Mouse (Mus musculus) hindbrain, embryonic 12.5 days (tissue): Measurements from ENCODE around the gene Igsf9b. TPM values are rescaled to one million over a fixed set of nuclear protein-coding genes. Genes with fewer than 3 reads are reported as not detected.

Source experiments
- ATAC-seq: fragments of 200-750 bp; cut with Nextera tagmentation; 2 replicates; pipeline ENCODE4 v1.8.0; 2017; ENCODE audit warnings: moderate TSS enrichment; ENCODE audit not compliant: low FRiP score
- H3K27ac ChIP-seq: fragments of 300-500 bp; sonication (generic); 2 replicates; pipeline ENCODE4 v1.5.1; 2016; ENCODE audit warnings: mild to moderate bottlenecking
- H3K27me3 ChIP-seq: fragments of 300-500 bp; sonication (generic); 2 replicates; pipeline ENCODE4 v1.6.1; 2016; ENCODE audit warnings: mild to moderate bottlenecking
- H3K36me3 ChIP-seq: fragments of 300-500 bp; sonication (generic); 2 replicates; pipeline ENCODE4 v1.6.1; 2016; ENCODE audit warnings: mild to moderate bottlenecking
- H3K4me1 ChIP-seq: fragments of 300-500 bp; sonication (generic); 2 replicates; pipeline ENCODE4 v1.6.1; 2016
- H3K4me2 ChIP-seq: fragments of 300-500 bp; sonication (generic); replicated peaks from 2 replicates; pipeline ENCODE4 v1.6.1; 2016; ENCODE audit warnings: mild to moderate bottlenecking
- H3K4me3 ChIP-seq: fragments of 300-500 bp; sonication (generic); 2 replicates; pipeline ENCODE4 v1.5.1; 2016; ENCODE audit warnings: mild to moderate bottlenecking
- H3K9ac ChIP-seq: fragments of 300-500 bp; sonication (generic); 2 replicates; pipeline ENCODE4 v1.6.1; 2016; ENCODE audit warnings: mild to moderate bottlenecking, moderate library complexity
- H3K9me3 ChIP-seq: fragments of 300-500 bp; sonication (generic); replicated peaks from 2 replicates; pipeline ENCODE4 v1.6.1; 2016; ENCODE audit warnings: mild to moderate bottlenecking
- WGBS: fragments of 180-500 bp; shearing (Covaris S2); methylation state at CpG from one replicate; pipeline ENCODE4 v1.1.7; 2016; 5-methylcytosine and 5-hydroxymethylcytosine counted together
- polyA plus RNA-seq: library from polyadenylated mRNA; unstranded; fragments of >200 nt; fragmentation: Nextera tagmentation; extraction: Ambion mirVana; gene quantifications from 2 replicates; pipeline ENCODE4 v1.2.1, GENCODE M21; 2016

Igsf9b gene
- polyA plus RNA-seq, 1 experiment from 2014 or later = 11.6 TPM

- Histone ChIP-seq H3K4me2 (no peak overlapping the region), H3K36me3 (peaks cover 27% of the 10 kb centered on the region), H3K9ac (no peak overlapping the region), H3K4me3 (no peak overlapping the region), H3K27me3 (no peaks in the 10 kb centered on the region), H3K27ac (no peak overlapping the region), H3K9me3 (no peaks in the 10 kb centered on the region), H3K4me1 (peaks cover 11% of the 10 kb centered on the region)
- no peak for ATAC-seq
- WGBS = 91% methylated on average over 5 of the region's 5 CpGs
Measured at GRCm38 (mm10) chr9:27313427-27313826, 14.4 kb downstream of the Igsf9b start.

- H3K36me3 ChIP-seq = peaks cover 37% of the 10 kb centered on the region
- ATAC-seq = no peak
- H3K4me2 ChIP-seq = no peak overlapping the region
- H3K4me1 ChIP-seq = peaks cover 8% of the 10 kb centered on the region
- H3K27me3 ChIP-seq = no peaks in the 10 kb centered on the region
- no peak overlapping the region for H3K9ac ChIP-seq
- WGBS = 85% methylated on average over 8 of the region's 8 CpGs
- no peaks in the 10 kb centered on the region for H3K9me3 ChIP-seq
- no peak overlapping the region for H3K27ac ChIP-seq
- no peak overlapping the region for H3K4me3 ChIP-seq
Measured at GRCm38 (mm10) chr9:27321267-27321666, 22.3 kb downstream of the Igsf9b start.

DNA sequence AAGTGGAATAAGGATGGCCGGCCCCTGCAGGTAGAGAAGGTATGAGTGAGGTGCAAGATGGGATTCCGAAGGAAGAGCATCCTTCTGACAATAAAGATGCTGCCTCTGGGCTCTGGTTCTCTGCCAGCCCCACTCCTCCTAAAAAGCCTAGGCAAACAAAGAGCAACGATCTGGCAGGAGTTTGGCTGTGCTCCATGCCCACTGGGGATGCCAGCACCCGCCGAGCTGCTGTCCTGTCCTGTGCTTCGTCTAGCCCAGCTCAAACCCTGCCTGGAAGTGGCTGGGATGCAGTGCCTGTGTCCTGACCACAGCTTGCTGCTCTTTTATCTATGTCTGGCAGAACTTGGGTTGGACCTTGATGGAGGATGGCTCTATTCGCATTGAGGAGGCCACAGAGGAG lies 23.3 kb downstream of the Igsf9b start:
- H3K27me3 ChIP-seq = no peaks in the 10 kb centered on the region
- peaks cover 42% of the 10 kb centered on the region for H3K36me3 ChIP-seq
- H3K9ac ChIP-seq = no peak overlapping the region
- no peaks in the 10 kb centered on the region for H3K9me3 ChIP-seq
- no peak overlapping the region for H3K27ac ChIP-seq
- H3K4me3 ChIP-seq = no peak overlapping the region
- 84% methylated on average over 7 of the region's 7 CpGs for WGBS
- H3K4me2 ChIP-seq = no peak overlapping the region
- peak; percentile 27; the same call in 1 of the 2 replicates for ATAC-seq
- peaks cover 8% of the 10 kb centered on the region for H3K4me1 ChIP-seq

- peaks cover 41% of the 10 kb centered on the region for H3K36me3 ChIP-seq
- no peak for ATAC-seq
- H3K4me1 ChIP-seq = peaks cover 8% of the 10 kb centered on the region
- no peak overlapping the region for H3K27ac ChIP-seq
- 84% methylated on average over 3 of the region's 3 CpGs for WGBS
- H3K9me3 ChIP-seq = no peaks in the 10 kb centered on the region
- no peak overlapping the region for H3K4me2 ChIP-seq
- H3K9ac ChIP-seq = no peak overlapping the region
- no peaks in the 10 kb centered on the region for H3K27me3 ChIP-seq
- H3K4me3 ChIP-seq = no peak overlapping the region
Measured at GRCm38 (mm10) chr9:27323412-27323811, 24.4 kb downstream of the Igsf9b start.

DNA sequence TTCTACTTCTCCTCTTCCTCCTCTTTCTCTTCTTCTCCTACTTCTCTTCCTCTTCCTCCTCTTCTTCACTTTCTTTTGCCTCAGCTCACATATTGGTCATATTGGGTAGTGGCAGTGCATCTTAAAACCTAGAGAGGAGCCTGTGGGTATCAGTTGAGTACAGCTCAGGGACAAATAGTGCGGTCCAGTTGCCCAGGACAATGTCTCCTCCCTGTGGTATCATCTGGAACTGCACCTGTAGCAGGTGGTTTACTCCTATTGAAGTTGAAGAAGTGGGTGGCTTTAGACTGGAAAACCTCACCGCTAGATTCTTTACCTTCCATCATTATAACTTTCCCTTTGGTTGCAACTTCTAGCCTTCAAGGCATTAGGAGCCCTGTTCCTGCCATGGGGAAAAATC lies 26.9 kb downstream of the Igsf9b start:
- 57% methylated on average over 2 of the region's 2 CpGs for WGBS
- no peak overlapping the region for H3K27ac ChIP-seq
- peaks cover 38% of the 10 kb centered on the region for H3K36me3 ChIP-seq
- ATAC-seq = no peak
- H3K4me1 ChIP-seq = no peaks in the 10 kb centered on the region; the same call in none of the 2 replicates
- no peak overlapping the region for H3K9ac ChIP-seq
- no peak overlapping the region for H3K4me2 ChIP-seq
- no peaks in the 10 kb centered on the region for H3K27me3 ChIP-seq
- H3K4me3 ChIP-seq = no peak overlapping the region
- H3K9me3 ChIP-seq = no peaks in the 10 kb centered on the region

DNA sequence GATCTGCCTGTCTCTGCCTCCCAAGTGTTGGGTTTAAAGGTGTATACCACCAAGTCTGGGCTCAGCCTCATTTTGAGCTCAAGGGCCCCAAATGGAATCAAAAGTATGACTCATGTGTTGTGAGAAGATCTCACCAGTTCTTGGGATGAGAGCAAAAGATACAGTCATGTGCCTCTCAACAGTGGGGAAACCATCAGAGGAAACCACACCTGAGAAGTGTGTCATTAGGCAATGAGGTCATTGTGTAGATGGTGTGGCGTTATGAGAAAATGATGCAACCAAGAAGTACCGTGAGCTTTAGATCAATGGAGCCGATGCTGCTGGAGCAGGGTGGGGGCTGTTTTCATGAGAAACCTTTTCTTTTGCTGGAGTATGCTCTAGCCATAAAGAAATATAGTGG lies 28.6 kb downstream of the Igsf9b start:
- Histone ChIP-seq H3K27me3 (no peaks in the 10 kb centered on the region), H3K36me3 (peaks cover 45% of the 10 kb centered on the region), H3K27ac (no peak overlapping the region), H3K9me3 (no peaks in the 10 kb centered on the region), H3K4me2 (no peak overlapping the region), H3K9ac (no peak overlapping the region), H3K4me1 (no peaks in the 10 kb centered on the region; the same call in 1 of the 2 replicates), H3K4me3 (no peak overlapping the region)
- ATAC-seq = no peak
- WGBS = 94% methylated on average over 3 of the region's 3 CpGs

DNA sequence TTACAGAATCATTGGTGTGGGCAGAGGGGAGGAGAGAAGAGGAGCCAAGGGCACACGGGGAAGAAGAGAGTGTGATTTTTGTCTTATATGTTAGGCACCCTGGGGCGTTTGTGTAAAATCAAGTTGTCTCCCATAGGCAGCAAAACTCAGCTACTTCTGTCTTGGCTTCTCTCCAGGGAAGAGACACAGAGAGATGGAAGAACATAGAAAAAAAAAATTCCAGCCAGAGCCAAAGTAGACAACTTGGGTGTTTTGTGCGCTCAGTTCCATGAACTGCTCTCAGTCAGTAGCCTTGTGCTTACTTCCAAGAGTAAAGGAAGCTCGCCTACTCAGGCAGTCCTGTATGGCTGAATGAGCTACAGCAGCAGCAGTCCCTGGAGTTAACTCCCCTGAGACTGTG lies 31.4 kb downstream of the Igsf9b start:
- H3K4me2 ChIP-seq = no peak overlapping the region
- no peak for ATAC-seq
- 90% methylated on average over 4 of the region's 4 CpGs for WGBS
- H3K9ac ChIP-seq = no peak overlapping the region
- no peaks in the 10 kb centered on the region; the same call in 1 of the 2 replicates for H3K4me1 ChIP-seq
- H3K27ac ChIP-seq = no peak overlapping the region
- no peaks in the 10 kb centered on the region for H3K9me3 ChIP-seq
- no peaks in the 10 kb centered on the region for H3K27me3 ChIP-seq
- H3K36me3 ChIP-seq = peaks cover 58% of the 10 kb centered on the region
- no peak overlapping the region for H3K4me3 ChIP-seq

DNA sequence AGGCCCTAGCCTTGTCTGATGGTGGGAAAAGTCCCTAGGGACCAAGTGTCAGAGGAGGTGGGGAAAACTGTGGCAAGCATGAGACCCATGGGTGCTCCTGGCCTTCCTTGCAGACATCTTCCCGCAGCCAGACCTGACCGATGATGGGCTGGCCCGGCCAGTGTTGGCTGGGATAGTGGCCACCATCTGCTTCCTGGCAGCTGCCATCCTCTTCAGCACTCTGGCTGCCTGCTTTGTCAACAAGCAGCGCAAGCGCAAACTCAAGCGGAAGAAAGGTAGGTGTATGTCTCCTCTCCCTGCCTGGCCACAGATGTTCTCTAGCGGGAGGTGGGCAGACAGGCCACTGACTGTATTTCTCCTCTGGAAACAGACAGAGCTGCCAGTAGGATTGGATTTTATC lies 32.5 kb downstream of the Igsf9b start:
- 91% methylated on average over 7 of the region's 7 CpGs for WGBS
- Histone ChIP-seq H3K27me3 (no peaks in the 10 kb centered on the region), H3K36me3 (peaks cover 58% of the 10 kb centered on the region), H3K4me3 (no peak overlapping the region), H3K4me2 (no peak overlapping the region), H3K27ac (no peak overlapping the region), H3K9me3 (no peaks in the 10 kb centered on the region), H3K4me1 (no peaks in the 10 kb centered on the region; the same call in none of the 2 replicates), H3K9ac (no peak overlapping the region)
- ATAC-seq = no peak

- H3K9me3 ChIP-seq = no peaks in the 10 kb centered on the region
- H3K9ac ChIP-seq = no peak overlapping the region
- no peak overlapping the region for H3K4me2 ChIP-seq
- H3K4me3 ChIP-seq = no peak overlapping the region
- H3K27me3 ChIP-seq = no peaks in the 10 kb centered on the region
- no peaks in the 10 kb centered on the region; the same call in none of the 2 replicates for H3K4me1 ChIP-seq
- H3K27ac ChIP-seq = no peak overlapping the region
- ATAC-seq = 0 out of 2 replicates have a peak, but pooled peaks have one; percentile 32
- peaks cover 36% of the 10 kb centered on the region for H3K36me3 ChIP-seq
- WGBS = 71% methylated on average over 9 of the region's 9 CpGs
Measured at GRCm38 (mm10) chr9:27334895-27335294, 35.9 kb downstream of the Igsf9b start.

- ATAC-seq = 0 out of 2 replicates have a peak, but pooled peaks have one; percentile 10
Measured at GRCm38 (mm10) chr9:27336962-27337636, 38.1 kb downstream of the Igsf9b start.

GRCm38 (mm10) chr9:27339168-27339567 lies 40.2 kb downstream of the Igsf9b start:
- H3K27ac ChIP-seq = no peak overlapping the region
- H3K36me3 ChIP-seq = peaks cover 31% of the 10 kb centered on the region
- H3K4me3 ChIP-seq = no peak overlapping the region
- no peaks in the 10 kb centered on the region for H3K9me3 ChIP-seq
- no peaks in the 10 kb centered on the region for H3K27me3 ChIP-seq
- WGBS = 90% methylated on average over 1 of the region's 1 CpGs
- no peak for ATAC-seq
- no peaks in the 10 kb centered on the region; the same call in none of the 2 replicates for H3K4me1 ChIP-seq
- no peak overlapping the region for H3K4me2 ChIP-seq
- H3K9ac ChIP-seq = no peak overlapping the region

More at GRCm38 (mm10) chr9:27336962-27337636, 38.1 kb downstream of the Igsf9b start:
- Histone ChIP-seq H3K4me3 (no peak overlapping the region), H3K27ac (no peak overlapping the region), H3K9me3 (no peaks in the 10 kb centered on the region), H3K9ac (no peak overlapping the region), H3K4me1 (no peaks in the 10 kb centered on the region; the same call in none of the 2 replicates), H3K27me3 (no peaks in the 10 kb centered on the region), H3K4me2 (no peak overlapping the region), H3K36me3 (peaks cover 32% of the 10 kb centered on the region)
- 96% methylated on average over 4 of the region's 4 CpGs for WGBS

DNA sequence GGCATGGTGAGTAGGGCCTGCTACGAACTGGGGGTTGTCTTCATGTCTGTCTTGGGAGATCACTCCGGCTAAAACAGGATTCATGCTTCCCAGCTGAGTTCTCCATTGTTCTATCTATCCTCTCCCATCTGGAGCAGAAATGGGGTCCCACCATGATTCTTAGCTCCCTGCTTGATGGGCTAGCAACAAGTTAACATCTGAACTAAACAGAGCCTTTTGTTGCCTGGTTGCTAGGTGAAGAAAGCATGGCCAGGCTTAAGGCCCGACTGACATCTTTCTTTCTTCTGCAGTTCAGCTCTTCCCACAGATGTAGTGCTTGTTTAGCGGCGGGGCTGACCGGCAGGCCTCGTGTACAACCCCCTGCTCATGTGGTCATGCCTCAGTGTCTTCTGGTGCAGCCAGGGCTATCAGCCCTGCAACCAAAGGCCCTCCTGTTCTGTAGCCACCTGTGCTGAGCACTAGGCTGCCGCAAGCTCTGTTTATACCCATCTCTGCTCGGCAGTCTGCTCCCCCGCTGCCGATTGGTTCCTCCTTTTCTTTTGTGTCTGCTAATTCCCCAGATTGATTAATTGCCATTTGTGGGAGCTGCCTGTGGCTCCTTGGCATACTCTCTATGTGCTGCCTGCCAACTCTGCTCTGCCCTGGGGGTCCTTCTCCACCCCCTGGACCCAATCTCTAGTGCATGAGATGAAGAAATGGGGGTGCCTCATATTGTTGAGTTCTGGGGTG lies 47.7 kb downstream of the Igsf9b start:
- no peaks in the 10 kb centered on the region for H3K9me3 ChIP-seq
- no peaks in the 10 kb centered on the region for H3K27me3 ChIP-seq
- H3K4me1 ChIP-seq = peaks cover 5% of the 10 kb centered on the region
- ATAC-seq = peak; percentile 79
- WGBS = 36% methylated on average over 11 of the region's 11 CpGs
- no peak overlapping the region for H3K9ac ChIP-seq
- no peak overlapping the region for H3K4me2 ChIP-seq
- H3K27ac ChIP-seq = peak overlapping the region; percentile 40; the same call in 1 of the 2 replicates
- H3K4me3 ChIP-seq = no peak overlapping the region
- peaks cover 39% of the 10 kb centered on the region for H3K36me3 ChIP-seq
